Mouse (Mus musculus) midbrain, embryonic 16.5 days (tissue): ENCODE data around the gene Tceal9. TPM values are rescaled to one million over a fixed set of nuclear protein-coding genes. Genes with fewer than 3 reads are reported as not detected.
"Not testable (repeated sequence)": the region's sequence is repeated elsewhere in the genome, so short reads cannot be mapped to it uniquely, and the experiment has no call there.

Source experiments
- ATAC-seq: fragments of 200-750 bp; cut with Nextera tagmentation; 2 replicates; pipeline ENCODE4 v1.8.0; 2017; ENCODE audit warnings: moderate TSS enrichment
- H3K27ac ChIP-seq: fragments of 300-500 bp; sonication (generic); 2 replicates; pipeline ENCODE4 v1.5.1; 2014; ENCODE audit warnings: mild to moderate bottlenecking, low read length, mixed read lengths
- H3K27me3 ChIP-seq: fragments of 300-500 bp; sonication (generic); 2 replicates; pipeline ENCODE4 v1.6.1; 2014; ENCODE audit warnings: low read depth, low read length, mixed read lengths; ENCODE audit not compliant: control insufficient read depth, insufficient read depth
- H3K36me3 ChIP-seq: fragments of 300-500 bp; sonication (generic); 2 replicates; pipeline ENCODE4 v1.6.1; 2014; ENCODE audit warnings: mild to moderate bottlenecking, low read length, moderate library complexity, mixed read lengths; ENCODE audit not compliant: control insufficient read depth, insufficient read depth
- H3K4me1 ChIP-seq: fragments of 300-500 bp; sonication (generic); 2 replicates; pipeline ENCODE4 v1.6.1; 2014; ENCODE audit warnings: mild to moderate bottlenecking, low read length, mixed read lengths; ENCODE audit not compliant: control insufficient read depth, insufficient read depth
- H3K4me2 ChIP-seq: fragments of 300-500 bp; sonication (generic); 2 replicates; pipeline ENCODE4 v1.6.1; 2014; ENCODE audit warnings: mild to moderate bottlenecking, low read length, mixed read lengths
- H3K4me3 ChIP-seq: fragments of 300-500 bp; sonication (generic); 2 replicates; pipeline ENCODE4 v1.5.1; 2014; ENCODE audit warnings: low read depth, mild to moderate bottlenecking, low read length, moderate library complexity, mixed read lengths
- H3K9ac ChIP-seq: fragments of 300-500 bp; sonication (generic); 2 replicates; pipeline ENCODE4 v1.6.1; 2014; ENCODE audit warnings: low read depth, low read length, mixed read lengths
- H3K9me3 ChIP-seq: fragments of 300-500 bp; sonication (generic); replicated peaks from 2 replicates; pipeline ENCODE4 v1.6.1; 2014; ENCODE audit warnings: mild to moderate bottlenecking, low read length, mixed read lengths; ENCODE audit not compliant: control insufficient read depth, poor library complexity, severe bottlenecking
- WGBS: fragments of 180-500 bp; shearing (Covaris S2); extraction: QIAGEN DNeasy Blood & Tissue Kit; methylation state at CpG from one replicate; pipeline ENCODE4 v1.1.7; 2014; 5-methylcytosine and 5-hydroxymethylcytosine counted together
- polyA plus RNA-seq: library from polyadenylated mRNA; unstranded; fragments of >200 nt; fragmentation: Nextera tagmentation; extraction: Ambion mirVana; gene quantifications from 2 replicates; pipeline ENCODE4 v1.2.1, GENCODE M21; 2015

The Tceal9 gene
- 261 and 272 TPM in 2 replicates for polyA plus RNA-seq

DNA sequence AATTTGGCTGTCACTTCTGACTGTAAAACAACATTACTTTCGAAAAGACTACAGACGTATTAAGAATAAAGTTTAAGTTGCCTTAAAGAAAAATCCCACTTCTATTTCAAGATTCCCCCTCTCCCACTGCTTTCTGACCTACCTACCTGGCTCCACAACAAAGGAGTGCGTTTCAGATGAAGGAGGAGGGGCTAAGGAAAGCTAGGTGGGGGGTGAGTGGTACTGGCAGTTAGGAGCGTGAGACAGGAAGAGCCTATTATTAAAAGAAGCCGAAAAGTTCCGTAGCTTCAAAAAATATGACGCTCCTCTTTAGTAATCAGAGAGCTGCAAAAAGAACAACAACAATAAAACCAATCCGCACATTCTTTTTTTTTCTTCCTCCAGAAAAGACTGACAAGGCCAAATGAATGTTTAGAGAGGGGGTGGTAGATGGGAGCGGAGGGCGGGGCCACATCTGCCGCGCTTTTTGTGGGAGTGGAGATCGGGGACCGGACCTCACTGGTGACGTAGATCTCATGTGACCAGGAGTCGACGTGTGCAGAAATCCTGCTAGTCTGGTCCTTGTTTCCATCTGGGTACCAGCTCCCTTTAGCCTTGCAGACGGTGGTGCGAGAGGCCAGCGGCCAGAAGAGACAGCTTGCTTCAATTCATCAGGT lies at the start of gene Tceal9:
Gene Tceal9 (plus strand): TSS at position 506 of the 656 bp plus-strand sequence.
- WGBS, result 26% methylated on average over 20 of the region's 20 CpGs

GRCm38 (mm10) chrX:136195193-136195944 lies 49.5 kb upstream of the Tceal9 start:
- WGBS, result 82% methylated on average over 16 of the region's 16 CpGs
- H3K4me2 ChIP-seq, result no peak overlapping the region
- H3K9me3 ChIP-seq, result no peaks in the 10 kb centered on the region
- no peaks in the 10 kb centered on the region for H3K27me3 ChIP-seq
- no peaks in the 10 kb centered on the region for H3K4me1 ChIP-seq
- H3K36me3 ChIP-seq, result no peaks in the 10 kb centered on the region
- no peak for ATAC-seq
- H3K4me3 ChIP-seq, result no peak overlapping the region
- H3K27ac ChIP-seq, result no peak overlapping the region
- no peak overlapping the region for H3K9ac ChIP-seq

More for the DNA sequence above, at the start of gene Tceal9:
- peak within 1 kb of the TSS; percentile 50 for H3K4me3 ChIP-seq
- no peaks in the 10 kb centered on the region for H3K4me1 ChIP-seq
- H3K9me3 ChIP-seq, result no peaks in the 10 kb centered on the region
- no peaks in the 10 kb centered on the region for H3K36me3 ChIP-seq
- peak within 1 kb of the TSS; percentile 59 for H3K4me2 ChIP-seq
- peak within 1 kb of the TSS; percentile 79 for H3K27ac ChIP-seq
- peak; percentile 95 for ATAC-seq
- H3K27me3 ChIP-seq, result no peaks in the 10 kb centered on the region
- peak within 1 kb of the TSS; percentile 75 for H3K9ac ChIP-seq

DNA sequence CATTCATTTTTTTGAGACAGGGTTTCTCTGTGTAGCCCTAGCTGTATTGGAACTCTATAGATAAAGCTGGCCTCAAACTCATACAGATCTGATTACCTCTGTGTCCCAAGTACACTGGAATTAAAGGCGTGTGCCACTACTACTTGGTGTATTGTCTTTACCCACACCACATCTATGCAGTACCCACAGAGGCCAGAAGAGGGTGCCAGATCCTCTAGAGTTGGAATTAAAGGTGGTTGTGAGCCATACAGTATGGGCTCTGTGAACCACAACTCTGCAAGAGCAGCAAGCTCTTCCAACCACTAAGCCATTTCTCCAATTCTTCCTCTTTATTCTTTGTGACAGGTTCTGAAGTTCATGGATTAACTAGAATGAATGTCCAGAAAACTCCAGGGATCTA lies 48.0 kb upstream of the Tceal9 start:
- Histone ChIP-seq H3K27me3 (no peaks in the 10 kb centered on the region), H3K36me3 (no peaks in the 10 kb centered on the region), H3K4me3 (no peak overlapping the region), H3K27ac (no peak overlapping the region), H3K4me2 (no peak overlapping the region), H3K9me3 (no peaks in the 10 kb centered on the region), H3K4me1 (no peaks in the 10 kb centered on the region), H3K9ac (no peak overlapping the region)
- 67% methylated on average over 1 of the region's 1 CpGs for WGBS
- ATAC-seq, result no peak

DNA sequence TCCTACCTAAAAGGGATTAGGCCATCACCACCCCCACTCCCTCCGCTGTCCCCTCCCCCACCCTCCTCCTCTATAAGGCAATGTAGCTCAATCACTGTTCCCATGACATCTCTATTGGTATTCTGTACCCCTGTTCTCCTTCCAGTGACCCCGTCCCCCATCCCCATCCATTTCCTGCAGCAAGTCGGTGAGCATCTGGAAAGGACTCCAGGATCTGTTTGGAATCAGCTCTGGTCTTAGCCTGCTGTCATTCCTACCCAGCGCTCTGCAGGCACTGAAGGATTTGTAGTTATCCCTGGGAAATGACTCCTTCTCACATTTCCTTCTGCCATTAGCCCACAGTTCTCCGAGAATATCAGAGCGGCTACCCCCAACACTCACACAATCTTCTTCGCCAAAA lies 41.6 kb upstream of the Tceal9 start:
- peak overlapping the region; percentile 83 for H3K27ac ChIP-seq
- WGBS, result 16% methylated on average over 7 of the region's 7 CpGs
- H3K4me1 ChIP-seq, result peaks cover 5% of the 10 kb centered on the region; the same call in 1 of the 2 replicates
- H3K27me3 ChIP-seq, result no peaks in the 10 kb centered on the region
- peak overlapping the region; percentile 68 for H3K9ac ChIP-seq
- peak; percentile 67 for ATAC-seq
- peak overlapping the region; percentile 58 for H3K4me2 ChIP-seq
- peak overlapping the region; percentile 51 for H3K4me3 ChIP-seq
- no peaks in the 10 kb centered on the region for H3K9me3 ChIP-seq
- no peaks in the 10 kb centered on the region for H3K36me3 ChIP-seq

GRCm38 (mm10) chrX:136203664-136204066 lies 41.2 kb upstream of the Tceal9 start, which contains the start of gene Tceal5:
TSS of gene Tceal5 (minus strand) at chrX:136203876.
- peaks cover 5% of the 10 kb centered on the region; the same call in 1 of the 2 replicates for H3K4me1 ChIP-seq
- 20% methylated on average over 9 of the region's 9 CpGs for WGBS
- peak within 1 kb of the TSS; percentile 68 for H3K9ac ChIP-seq
- no peaks in the 10 kb centered on the region for H3K9me3 ChIP-seq
- peak within 1 kb of the TSS; percentile 83 for H3K27ac ChIP-seq
- peak; percentile 97 for ATAC-seq
- peak within 1 kb of the TSS; percentile 58 for H3K4me2 ChIP-seq
- no peaks in the 10 kb centered on the region for H3K36me3 ChIP-seq
- peak within 1 kb of the TSS; percentile 51 for H3K4me3 ChIP-seq
- H3K27me3 ChIP-seq, result no peaks in the 10 kb centered on the region

- 86% methylated on average over 6 of the region's 6 CpGs for WGBS
- no peak for ATAC-seq
- no peak overlapping the region for H3K9ac ChIP-seq
- no peak overlapping the region for H3K27ac ChIP-seq
- no peak overlapping the region for H3K4me3 ChIP-seq
- H3K4me1 ChIP-seq, result peaks cover 5% of the 10 kb centered on the region; the same call in 1 of the 2 replicates
- H3K36me3 ChIP-seq, result no peaks in the 10 kb centered on the region
- no peak overlapping the region for H3K4me2 ChIP-seq
- no peaks in the 10 kb centered on the region for H3K27me3 ChIP-seq
- no peaks in the 10 kb centered on the region for H3K9me3 ChIP-seq
These were observed 40.5 kb upstream of the Tceal9 start for GRCm38 (mm10) chrX:136204406-136204805.

DNA sequence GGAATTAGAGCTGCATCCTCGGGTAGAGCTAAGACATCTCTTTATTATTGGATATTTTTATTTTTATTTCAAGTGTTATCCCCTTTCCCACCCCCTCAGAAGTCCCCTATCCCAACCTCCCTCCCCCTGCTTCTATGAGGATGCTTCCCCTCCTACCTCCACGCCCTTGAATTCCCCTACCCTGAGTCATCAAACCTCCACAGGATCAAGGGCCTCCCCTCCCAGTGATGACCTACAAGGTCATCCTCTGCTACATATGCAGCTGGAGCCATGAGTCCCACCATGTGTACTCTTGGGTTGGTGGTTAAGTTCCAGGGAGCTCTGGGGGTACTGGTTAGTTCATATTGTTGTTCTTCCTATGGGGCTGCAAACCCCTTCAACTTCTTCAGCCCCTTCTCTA lies 31.5 kb upstream of the Tceal9 start:
- Histone ChIP-seq H3K4me3 (no peak overlapping the region), H3K27ac (no peak overlapping the region), H3K36me3 (no peaks in the 10 kb centered on the region), H3K27me3 (no peaks in the 10 kb centered on the region), H3K4me2 (no peak overlapping the region), H3K4me1 (no peaks in the 10 kb centered on the region; the same call in 1 of the 2 replicates), H3K9ac (no peak overlapping the region), H3K9me3 (no peaks in the 10 kb centered on the region)
- ATAC-seq, result no peak
- 88% methylated on average over 2 of the region's 2 CpGs for WGBS

- not testable (repeated sequence) for H3K36me3 ChIP-seq, H3K4me1 ChIP-seq, H3K9me3 ChIP-seq, H3K27me3 ChIP-seq, H3K27ac ChIP-seq
- peak within 1 kb of the TSS; percentile 54 for H3K9ac ChIP-seq
- H3K4me2 ChIP-seq, result peak within 1 kb of the TSS; percentile 52
- H3K4me3 ChIP-seq, result peak within 1 kb of the TSS; percentile 36
- WGBS, result 21% methylated on average over 7 of the region's 67 CpGs
- peak; percentile 96 for ATAC-seq
These were observed 29.9 kb upstream of the Tceal9 start, which contains the start of the genes Tceal7 and Bex1 for GRCm38 (mm10) chrX:136214729-136215677. TSS of gene Tceal7 (plus strand) at chrX:136214779. TSS of gene Bex1 (minus strand) at chrX:136215513.
